Mouse (Mus musculus) forebrain, embryonic 10.5 days (tissue): ENCODE data around the gene Fgf18. TPM values are rescaled to one million over a fixed set of nuclear protein-coding genes. Genes with fewer than 3 reads are reported as not detected.

Source experiments
- DNase-seq: peaks from one replicate; pipeline ENCODE4 v3.0.0-alpha.2; 2017; ENCODE audit warnings: low spot score; ENCODE audit errors: extremely low spot score
- H3K27ac ChIP-seq: fragments of 300-500 bp; sonication (generic); 2 replicates; pipeline ENCODE4 v1.5.1; 2016; ENCODE audit warnings: mild to moderate bottlenecking
- H3K27me3 ChIP-seq: fragments of 300-500 bp; sonication (generic); 2 replicates; pipeline ENCODE4 v1.6.1; 2016; ENCODE audit warnings: mild to moderate bottlenecking; ENCODE audit not compliant: poor library complexity, severe bottlenecking
- H3K36me3 ChIP-seq: fragments of 300-500 bp; sonication (generic); replicated peaks from 2 replicates; pipeline ENCODE4 v1.6.1; 2016; ENCODE audit warnings: mild to moderate bottlenecking, moderate library complexity
- H3K4me1 ChIP-seq: fragments of 300-500 bp; sonication (generic); 2 replicates; pipeline ENCODE4 v1.6.1; 2016
- H3K4me3 ChIP-seq: fragments of 300-500 bp; sonication (generic); 2 replicates; pipeline ENCODE4 v1.5.1; 2016; ENCODE audit warnings: mild to moderate bottlenecking, moderate library complexity
- H3K9me3 ChIP-seq: fragments of 300-500 bp; sonication (generic); 2 replicates; pipeline ENCODE4 v1.6.1; 2016; ENCODE audit warnings: mild to moderate bottlenecking, moderate library complexity
- WGBS: fragments of 180-500 bp; shearing (Covaris S2); methylation state at CpG from one replicate; pipeline ENCODE4 v1.1.7; 2016; 5-methylcytosine and 5-hydroxymethylcytosine counted together
- polyA plus RNA-seq: library from polyadenylated mRNA; unstranded; fragments of >200 nt; fragmentation: Nextera tagmentation; extraction: Ambion mirVana; gene quantifications from 2 replicates; pipeline ENCODE4 v1.2.1, GENCODE M21; 2016

Fgf18 gene
- polyA plus RNA-seq, 1 experiment from 2014 or later = 3.6 TPM

- WGBS = under 1% methylated on average over 76 of the region's 85 CpGs
- DNase-seq = peak; percentile 67
- H3K27me3 ChIP-seq = peaks cover 56% of the 10 kb centered on the region
These were observed 555 bp upstream of the Fgf18 start for GRCm38 (mm10) chr11:33147572-33148337.

GRCm38 (mm10) chr11:33146651-33147131, 509 bp downstream of the Fgf18 start:
- WGBS = 1% methylated on average over 30 of the region's 30 CpGs
- DNase-seq = peak; percentile 46
- H3K4me1 ChIP-seq = peaks cover 59% of the 10 kb centered on the region
- H3K27ac ChIP-seq = peak overlapping the region; percentile 77; the same call in 1 of the 2 replicates
- peaks cover 25% of the 10 kb centered on the region for H3K36me3 ChIP-seq
- peak overlapping the region; percentile 68 for H3K4me3 ChIP-seq
- H3K27me3 ChIP-seq = peaks cover 67% of the 10 kb centered on the region
- H3K9me3 ChIP-seq = no peaks in the 10 kb centered on the region

More at GRCm38 (mm10) chr11:33147572-33148337, 555 bp upstream of the Fgf18 start:
- Histone ChIP-seq H3K9me3 (no peaks in the 10 kb centered on the region), H3K4me1 (peaks cover 57% of the 10 kb centered on the region), H3K27ac (peak overlapping the region; percentile 77), H3K4me3 (peak overlapping the region; percentile 68), H3K36me3 (peaks cover 36% of the 10 kb centered on the region)

- no peak overlapping the region for H3K27ac ChIP-seq
These were observed 1.1 kb downstream of the Fgf18 start for GRCm38 (mm10) chr11:33146143-33146497.

GRCm38 (mm10) chr11:33145201-33146142, 1.7 kb downstream of the Fgf18 start:
- peaks cover 13% of the 10 kb centered on the region for H3K36me3 ChIP-seq
- peaks cover 71% of the 10 kb centered on the region for H3K27me3 ChIP-seq
- no peaks in the 10 kb centered on the region for H3K9me3 ChIP-seq
- H3K27ac ChIP-seq = 0 out of 2 replicates have a peak overlapping the region, but pooled peaks have one; percentile 40
- peak overlapping the region; percentile 68 for H3K4me3 ChIP-seq
- peaks cover 59% of the 10 kb centered on the region for H3K4me1 ChIP-seq
- no peak for DNase-seq
- WGBS = 24% methylated on average over 7 of the region's 7 CpGs

More at GRCm38 (mm10) chr11:33146143-33146497, 1.1 kb downstream of the Fgf18 start:
- Histone ChIP-seq H3K9me3 (no peaks in the 10 kb centered on the region), H3K36me3 (peaks cover 19% of the 10 kb centered on the region), H3K27me3 (peaks cover 71% of the 10 kb centered on the region), H3K4me3 (peak overlapping the region; percentile 68), H3K4me1 (peaks cover 59% of the 10 kb centered on the region)
- 6% methylated on average over 9 of the region's 9 CpGs for WGBS
- DNase-seq = no peak

- Histone ChIP-seq H3K27me3 (peaks cover 71% of the 10 kb centered on the region), H3K4me1 (peaks cover 59% of the 10 kb centered on the region), H3K27ac (0 out of 2 replicates have a peak overlapping the region, but pooled peaks have one; percentile 30), H3K9me3 (no peaks in the 10 kb centered on the region), H3K36me3 (no peaks in the 10 kb centered on the region), H3K4me3 (no peak overlapping the region)
- peak; percentile 52 for DNase-seq
- WGBS = 11% methylated on average over 9 of the region's 9 CpGs
These were observed 3.3 kb downstream of the Fgf18 start for GRCm38 (mm10) chr11:33143906-33144305.

- DNase-seq = no peak
- H3K4me3 ChIP-seq = no peak overlapping the region
- H3K4me1 ChIP-seq = peaks cover 53% of the 10 kb centered on the region
- WGBS = 74% methylated on average over 1 of the region's 1 CpGs
- H3K27me3 ChIP-seq = peaks cover 65% of the 10 kb centered on the region
- no peaks in the 10 kb centered on the region for H3K36me3 ChIP-seq
- H3K9me3 ChIP-seq = no peaks in the 10 kb centered on the region
- no peak overlapping the region for H3K27ac ChIP-seq
These were observed 4.4 kb downstream of the Fgf18 start for GRCm38 (mm10) chr11:33142801-33143200.

GRCm38 (mm10) chr11:33140111-33140460, 7.1 kb downstream of the Fgf18 start:
- H3K9me3 ChIP-seq = no peaks in the 10 kb centered on the region
- no peak overlapping the region for H3K27ac ChIP-seq
- no peak for DNase-seq
- no peak overlapping the region for H3K4me3 ChIP-seq
- H3K27me3 ChIP-seq = peaks cover 38% of the 10 kb centered on the region
- 88% methylated on average over 5 of the region's 5 CpGs for WGBS
- peaks cover 28% of the 10 kb centered on the region for H3K4me1 ChIP-seq
- H3K36me3 ChIP-seq = no peaks in the 10 kb centered on the region

GRCm38 (mm10) chr11:33139458-33140110, 7.6 kb downstream of the Fgf18 start:
- DNase-seq = no peak

GRCm38 (mm10) chr11:33138686-33139085, 8.5 kb downstream of the Fgf18 start:
- H3K4me1 ChIP-seq = peaks cover 14% of the 10 kb centered on the region
- no peak overlapping the region for H3K27ac ChIP-seq
- no peak for DNase-seq
- no peaks in the 10 kb centered on the region for H3K36me3 ChIP-seq
- no peak overlapping the region for H3K4me3 ChIP-seq
- 90% methylated on average over 5 of the region's 5 CpGs for WGBS
- no peaks in the 10 kb centered on the region for H3K9me3 ChIP-seq
- H3K27me3 ChIP-seq = peaks cover 24% of the 10 kb centered on the region

More at GRCm38 (mm10) chr11:33139458-33140110, 7.6 kb downstream of the Fgf18 start:
- no peaks in the 10 kb centered on the region for H3K9me3 ChIP-seq
- H3K27me3 ChIP-seq = peaks cover 33% of the 10 kb centered on the region
- H3K27ac ChIP-seq = no peak overlapping the region
- WGBS = 85% methylated on average over 9 of the region's 9 CpGs
- H3K4me1 ChIP-seq = peaks cover 23% of the 10 kb centered on the region
- H3K36me3 ChIP-seq = no peaks in the 10 kb centered on the region
- H3K4me3 ChIP-seq = no peak overlapping the region

- no peak for DNase-seq
- Histone ChIP-seq H3K27ac (no peak overlapping the region), H3K9me3 (no peaks in the 10 kb centered on the region), H3K36me3 (no peaks in the 10 kb centered on the region), H3K4me1 (peaks cover 10% of the 10 kb centered on the region; the same call in 1 of the 2 replicates), H3K27me3 (no peaks in the 10 kb centered on the region), H3K4me3 (no peak overlapping the region)
- WGBS = 88% methylated on average over 8 of the region's 8 CpGs
These were observed 12.7 kb downstream of the Fgf18 start for GRCm38 (mm10) chr11:33134391-33134986.

GRCm38 (mm10) chr11:33132619-33133338, 14.4 kb downstream of the Fgf18 start:
- Histone ChIP-seq H3K36me3 (no peaks in the 10 kb centered on the region), H3K4me3 (no peak overlapping the region), H3K27ac (no peak overlapping the region), H3K27me3 (no peaks in the 10 kb centered on the region), H3K9me3 (no peaks in the 10 kb centered on the region), H3K4me1 (peaks cover 10% of the 10 kb centered on the region; the same call in 1 of the 2 replicates)
- WGBS = 65% methylated on average over 8 of the region's 8 CpGs
- DNase-seq = no peak
